Mouse (Mus musculus) telencephalon, adult 2 months (tissue): ENCODE results near the gene Sema3d.

Source experiments
- DNase-seq: peaks from one replicate; pipeline ENCODE4 v3.0.0-alpha.2; 2011; ENCODE audit warnings: low read depth, low spot score

The Sema3d gene

GRCm38 (mm10) chr5:12634227-12634980 is 251.2 kb downstream of the Sema3d start:
- no peak for DNase-seq

DNA sequence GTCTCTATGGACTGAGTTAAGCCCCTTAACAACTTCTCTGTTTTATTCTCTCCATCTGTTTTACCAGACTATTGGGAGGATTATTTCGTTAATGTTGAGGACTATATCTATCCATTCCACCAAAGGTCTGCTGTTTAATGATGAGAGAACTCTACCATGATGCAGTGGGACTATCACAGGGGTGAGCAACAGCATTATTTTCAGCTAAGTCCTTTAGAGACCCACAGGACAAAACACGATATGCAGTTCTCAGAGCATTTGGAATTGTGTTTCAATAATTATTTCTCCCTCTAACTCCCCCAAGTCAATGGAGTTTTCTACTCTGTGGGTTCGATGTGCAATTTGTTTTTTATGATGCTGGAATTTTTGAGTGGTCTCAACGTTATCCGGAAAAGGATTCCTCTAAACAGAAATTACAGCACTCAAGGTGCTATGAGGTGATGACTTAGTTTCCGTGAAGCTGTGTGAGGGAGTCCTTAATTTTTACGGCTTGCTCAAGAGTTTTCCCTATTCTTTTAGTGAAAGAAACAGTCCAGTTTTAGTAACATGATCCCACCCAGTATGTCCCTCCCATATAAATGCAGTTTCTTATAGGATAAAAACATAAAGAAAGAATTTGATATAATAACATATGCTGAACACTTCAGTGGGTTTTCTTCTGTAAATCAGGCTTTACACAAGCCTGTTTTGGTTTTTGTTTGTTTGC is 254.7 kb downstream of the Sema3d start:
- no peak for DNase-seq
